Mouse (Mus musculus) heart, adult 8-10 months (tissue): Measurements from ENCODE around the gene Osbpl3. TPM values are rescaled to one million over a fixed set of nuclear protein-coding genes. Genes with fewer than 3 reads are reported as not detected.

Source experiments
- DNase-seq: peaks from one replicate; pipeline ENCODE4 v3.0.0; 2022; ENCODE audit warnings: low spot score
- total RNA-seq, 4 experiments: library from RNA; stranded (reverse); gene quantifications; 2 replicates each; pipeline ENCODE4 v1.2.4; 2022

Osbpl3 gene
- total RNA-seq, 4 experiments from 2014 or later: 20.2 to 31.0 (median 25.7) TPM

GRCm38 (mm10) chr6:50295136-50295535, 160.9 kb downstream of the Osbpl3 start:
- DNase-seq: no peak

- DNase-seq: peak; percentile 87
These were observed 161.9 kb downstream of the Osbpl3 start for GRCm38 (mm10) chr6:50294128-50294527.

- no peak for DNase-seq
These were observed 164.4 kb downstream of the Osbpl3 start for GRCm38 (mm10) chr6:50291650-50292049.

GRCm38 (mm10) chr6:50286881-50287280, 169.1 kb downstream of the Osbpl3 start:
- DNase-seq: no peak

GRCm38 (mm10) chr6:50279642-50280041, 176.4 kb downstream of the Osbpl3 start:
- no peak for DNase-seq

GRCm38 (mm10) chr6:50273947-50274346, 182.1 kb downstream of the Osbpl3 start:
- DNase-seq: no peak

GRCm38 (mm10) chr6:50273416-50273815, 182.6 kb downstream of the Osbpl3 start:
- DNase-seq: no peak

- no peak for DNase-seq
These were observed 192.3 kb downstream of the Osbpl3 start, which contains the start of gene Gsdme for GRCm38 (mm10) chr6:50263670-50264069. Gsdme (minus strand) TSS chr6:50263862.

- no peak for DNase-seq
These were observed 193.7 kb downstream of the Osbpl3 start for GRCm38 (mm10) chr6:50262310-50262709.

GRCm38 (mm10) chr6:50261922-50262261, 194.1 kb downstream of the Osbpl3 start:
- no peak for DNase-seq

- peak; percentile 66 for DNase-seq
These were observed 194.6 kb downstream of the Osbpl3 start for GRCm38 (mm10) chr6:50261201-50261921.

GRCm38 (mm10) chr6:50255356-50255755, 200.6 kb downstream of the Osbpl3 start:
- DNase-seq: no peak

- DNase-seq: peak; percentile 66
These were observed 201.2 kb downstream of the Osbpl3 start for GRCm38 (mm10) chr6:50254723-50255184.

GRCm38 (mm10) chr6:50252690-50253089, 203.3 kb downstream of the Osbpl3 start:
- DNase-seq: peak; percentile 24

GRCm38 (mm10) chr6:50247791-50248190, 208.2 kb downstream of the Osbpl3 start:
- DNase-seq: no peak

GRCm38 (mm10) chr6:50247356-50247755, 208.6 kb downstream of the Osbpl3 start:
- no peak for DNase-seq

- no peak for DNase-seq
These were observed 211.0 kb downstream of the Osbpl3 start for GRCm38 (mm10) chr6:50244967-50245366.

- DNase-seq: no peak
These were observed 211.9 kb downstream of the Osbpl3 start for GRCm38 (mm10) chr6:50244126-50244525.

Other genes starting within 250 kb of the Osbpl3 start
- under 1 TPM; 0.27 to 0.75 (median 0.55) TPM for gene Gsdme, start 192.3 kb downstream of the Osbpl3 start, total RNA-seq
- gene Cycs, start 110.3 kb upstream of the Osbpl3 start, total RNA-seq: 100 to 1,000 TPM; 167 to 177 (median 171) TPM
- under 1 TPM; 0.25 to 0.37 (median 0.27) TPM for gene 4921507P07Rik, start 140.4 kb upstream of the Osbpl3 start, total RNA-seq
- gene Npvf, start 198.2 kb upstream of the Osbpl3 start, total RNA-seq: not detected